Mouse (Mus musculus) activated CD4-positive, CD25-positive, alpha-beta regulatory T cell, adult 4 months (primary cell): ENCODE measurements around the gene Mrto4. TPM values are rescaled to one million over a fixed set of nuclear protein-coding genes. Genes with fewer than 3 reads are reported as not detected.
A peak's percentile ranks its signal among the peaks of the same experiment; 100 is the strongest.

Experiments used
- ATAC-seq: one replicate; pipeline ENCODE4 v1.8.0; 2017
- polyA plus RNA-seq, 2 experiments: library from polyadenylated mRNA; unstranded; fragments of 100-300 nt; shearing (Covaris generic); gene quantifications; one replicate each; pipeline ENCODE4 v1.2.1; 2017

Mrto4 gene
- polyA plus RNA-seq, 2 experiments from 2014 or later, result 39.1 to 56.7 TPM

DNA sequence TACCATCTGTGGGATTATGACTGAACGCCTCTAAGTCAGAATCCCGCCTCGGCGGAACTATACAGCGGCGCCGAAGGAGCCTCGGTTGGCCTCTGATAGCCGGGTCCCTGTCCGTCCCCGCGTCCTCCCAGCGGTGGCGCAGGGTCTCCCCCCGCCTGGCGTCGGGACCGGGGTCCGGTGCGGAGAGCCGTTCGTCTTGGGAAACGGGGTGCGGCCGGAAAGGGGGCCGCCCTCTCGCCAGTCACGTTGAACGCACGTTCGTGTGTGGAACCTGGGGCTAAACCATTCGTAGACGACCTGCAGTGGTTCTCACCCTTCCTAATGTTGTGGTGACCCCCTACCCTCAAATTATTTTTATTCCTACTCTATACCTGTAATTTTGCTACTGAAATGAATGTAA is 14.2 kb downstream of the Mrto4 start:
- ATAC-seq, result no peak

DNA sequence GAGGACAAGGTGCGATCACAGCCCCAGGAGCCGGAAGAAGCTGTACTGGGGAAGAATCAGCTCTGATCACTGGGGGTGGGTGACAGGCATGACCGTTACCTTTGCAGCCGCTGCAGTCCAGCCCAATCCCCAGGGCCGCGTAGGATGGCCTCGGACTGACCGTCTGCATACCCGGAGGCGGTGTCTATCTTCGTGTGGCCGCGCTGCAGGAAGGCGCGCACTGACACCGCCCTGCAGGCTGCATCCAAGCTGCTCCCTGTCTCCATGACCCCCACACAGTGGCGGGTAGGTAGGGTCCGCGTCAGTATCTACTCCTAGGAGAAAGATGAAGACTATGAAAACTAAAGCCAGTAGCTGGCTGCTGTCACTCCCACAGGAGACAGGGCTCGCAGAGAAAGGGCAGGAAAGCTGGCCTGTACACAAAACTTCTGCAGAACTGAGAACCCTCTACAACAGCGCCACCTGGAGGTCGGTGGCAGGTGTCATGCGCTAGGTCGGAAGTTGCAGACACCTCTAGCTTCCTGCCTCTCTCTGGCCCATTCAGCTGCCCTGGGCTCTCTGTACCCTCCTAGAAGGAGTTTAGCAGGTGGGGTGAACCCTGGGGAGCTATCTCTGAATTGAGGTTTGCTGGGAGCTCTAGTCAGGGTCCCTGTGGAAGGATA is 15.4 kb downstream of the Mrto4 start:
- peak; percentile 93 for ATAC-seq

DNA sequence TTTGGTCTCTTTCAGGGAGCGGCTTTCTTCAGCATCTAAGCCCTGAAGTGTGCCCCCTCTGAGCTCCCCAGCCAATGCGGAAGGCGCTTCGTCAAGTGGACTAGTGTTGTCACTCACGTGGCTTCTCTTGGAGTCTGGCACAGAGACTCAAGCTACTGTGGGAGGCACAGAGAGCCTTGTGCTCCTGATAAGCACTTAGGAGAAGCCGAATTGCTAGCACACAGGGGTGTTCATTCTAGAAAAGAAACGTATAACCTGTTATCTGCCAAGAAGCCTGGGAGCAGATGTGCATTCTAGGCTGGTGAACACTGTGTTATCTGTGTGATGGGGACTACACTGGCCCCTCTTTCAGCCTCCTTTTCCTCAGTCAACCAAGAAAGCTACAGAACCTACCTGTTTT is 16.9 kb downstream of the Mrto4 start:
- ATAC-seq, result no peak

DNA sequence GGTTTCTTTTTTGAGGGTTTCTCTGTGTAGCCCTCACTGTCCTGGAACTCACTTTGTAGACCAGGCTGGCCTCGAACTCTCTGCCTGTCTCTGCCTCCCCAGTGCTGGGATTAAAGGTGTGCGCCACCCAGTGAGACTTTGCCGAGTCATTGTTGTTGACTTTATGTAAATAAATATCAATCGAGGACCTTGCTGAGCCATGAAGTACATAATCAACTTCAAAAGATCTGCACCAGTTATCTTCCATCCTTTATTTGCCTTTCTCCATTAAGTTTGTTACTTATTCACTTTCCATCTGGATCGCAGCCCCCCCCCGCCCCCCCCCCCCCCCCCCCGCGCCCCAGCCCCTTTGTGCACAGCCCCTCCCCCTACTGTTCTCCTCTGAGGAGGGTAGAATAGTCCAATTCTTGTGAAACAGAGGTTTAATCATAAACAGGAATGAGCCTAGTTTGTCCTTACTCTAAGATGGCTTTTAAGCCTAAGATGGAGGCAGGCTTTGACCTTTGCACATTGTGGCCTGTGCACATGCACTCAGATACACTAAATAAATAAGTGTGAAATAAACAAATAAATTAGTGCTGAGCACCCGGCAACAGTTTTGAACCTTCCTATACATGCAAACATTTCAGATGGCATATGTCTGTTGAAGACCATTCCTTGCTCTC is 17.6 kb downstream of the Mrto4 start:
- no peak for ATAC-seq

DNA sequence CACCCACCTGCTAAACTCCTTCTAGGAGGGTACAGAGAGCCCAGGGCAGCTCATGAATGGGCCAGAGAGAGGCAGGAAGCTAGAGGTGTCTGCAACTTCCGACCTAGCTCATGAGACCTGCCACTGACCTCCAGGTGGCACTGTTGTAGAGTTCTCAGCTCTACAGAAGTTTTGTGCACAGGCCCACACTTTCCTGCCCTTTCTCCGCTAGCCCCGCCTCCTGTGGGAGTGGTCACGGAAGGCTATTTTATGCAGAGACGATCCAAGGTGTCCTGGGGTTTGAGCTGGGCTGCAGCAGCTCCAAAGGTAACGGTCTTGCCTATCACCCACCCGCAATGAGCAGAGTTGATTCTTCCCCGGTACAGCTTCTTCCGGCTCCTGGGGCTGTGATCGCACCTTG is 21.8 kb downstream of the Mrto4 start:
- peak; percentile 99 for ATAC-seq

DNA sequence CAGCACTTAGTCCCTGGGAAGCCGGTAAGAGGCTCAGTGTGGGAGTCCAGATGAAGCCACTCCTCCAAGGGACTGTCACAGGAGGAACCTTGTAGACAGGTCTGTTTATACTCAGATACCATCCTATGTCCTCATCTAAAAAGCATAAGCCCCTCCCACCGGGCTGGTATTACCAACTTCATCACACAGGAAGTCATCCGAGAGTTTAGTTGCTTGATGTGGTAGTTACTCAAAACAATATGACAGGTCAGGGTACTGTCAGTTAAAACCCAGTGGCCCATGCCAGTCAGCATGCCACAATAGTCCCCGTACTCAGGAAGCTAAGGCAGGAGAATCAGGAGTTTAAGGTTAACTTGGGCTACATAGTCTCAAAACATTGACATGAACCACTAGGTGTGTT is 32.6 kb downstream of the Mrto4 start:
- ATAC-seq, result peak; percentile 81

DNA sequence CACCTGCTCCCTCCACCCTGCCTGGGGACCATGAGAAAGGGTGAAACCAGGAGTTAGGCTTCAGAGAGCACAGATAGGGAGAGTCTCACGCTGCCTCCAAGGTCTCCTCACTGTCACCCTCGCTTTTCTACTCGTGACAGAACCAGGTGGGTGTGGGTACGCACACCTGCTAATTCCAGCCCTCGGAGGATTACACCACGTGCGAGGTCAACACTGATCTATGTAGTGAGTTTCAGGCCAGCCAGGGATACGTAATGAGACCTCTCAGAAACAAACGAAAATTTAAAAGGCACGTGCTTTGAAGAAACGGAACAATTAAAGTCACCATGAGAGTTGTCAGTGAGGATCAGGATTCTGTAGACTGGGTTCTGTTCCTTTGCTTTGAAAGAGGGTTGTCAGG is 33.9 kb downstream of the Mrto4 start:
- no peak for ATAC-seq

DNA sequence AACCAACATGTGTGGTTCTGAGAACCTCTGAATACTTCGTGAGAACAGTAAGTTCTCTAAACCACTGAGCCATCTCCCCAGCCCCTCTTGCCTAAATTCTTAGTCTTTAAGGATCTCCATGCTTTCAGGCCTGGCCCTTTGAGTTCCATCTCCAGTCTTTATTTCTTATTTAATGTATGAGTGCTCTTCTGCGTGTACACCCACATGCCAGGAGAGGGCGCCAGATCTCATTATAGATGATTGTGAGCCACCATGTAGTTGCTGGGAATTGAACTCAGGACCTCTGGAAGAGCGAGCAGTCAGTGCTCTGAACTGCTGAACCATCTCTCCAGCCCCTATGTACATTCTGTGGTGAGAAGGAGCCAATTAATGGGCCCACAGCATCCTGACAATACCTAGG is 39.7 kb downstream of the Mrto4 start:
- ATAC-seq, result no peak

DNA sequence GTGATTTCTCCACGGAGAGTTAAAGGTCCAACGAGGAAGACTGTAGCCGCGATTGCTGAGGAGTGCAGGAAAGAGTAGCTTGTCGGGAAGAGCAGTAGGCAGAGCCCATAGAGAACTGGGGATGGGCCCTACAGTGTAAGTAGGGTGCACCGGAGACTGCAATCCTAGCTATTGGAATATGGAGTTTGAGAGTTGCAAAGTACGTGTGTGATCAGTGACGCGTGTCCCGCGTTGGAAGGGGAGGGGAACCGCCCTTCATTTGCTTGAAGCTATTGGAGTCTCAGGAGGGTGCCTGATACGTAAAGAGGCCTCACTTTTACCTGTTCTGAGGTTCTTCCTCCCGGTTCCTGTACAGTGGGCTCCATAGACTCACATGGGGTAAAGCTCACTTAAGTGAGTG is 40.7 kb downstream of the Mrto4 start:
- ATAC-seq, result no peak

DNA sequence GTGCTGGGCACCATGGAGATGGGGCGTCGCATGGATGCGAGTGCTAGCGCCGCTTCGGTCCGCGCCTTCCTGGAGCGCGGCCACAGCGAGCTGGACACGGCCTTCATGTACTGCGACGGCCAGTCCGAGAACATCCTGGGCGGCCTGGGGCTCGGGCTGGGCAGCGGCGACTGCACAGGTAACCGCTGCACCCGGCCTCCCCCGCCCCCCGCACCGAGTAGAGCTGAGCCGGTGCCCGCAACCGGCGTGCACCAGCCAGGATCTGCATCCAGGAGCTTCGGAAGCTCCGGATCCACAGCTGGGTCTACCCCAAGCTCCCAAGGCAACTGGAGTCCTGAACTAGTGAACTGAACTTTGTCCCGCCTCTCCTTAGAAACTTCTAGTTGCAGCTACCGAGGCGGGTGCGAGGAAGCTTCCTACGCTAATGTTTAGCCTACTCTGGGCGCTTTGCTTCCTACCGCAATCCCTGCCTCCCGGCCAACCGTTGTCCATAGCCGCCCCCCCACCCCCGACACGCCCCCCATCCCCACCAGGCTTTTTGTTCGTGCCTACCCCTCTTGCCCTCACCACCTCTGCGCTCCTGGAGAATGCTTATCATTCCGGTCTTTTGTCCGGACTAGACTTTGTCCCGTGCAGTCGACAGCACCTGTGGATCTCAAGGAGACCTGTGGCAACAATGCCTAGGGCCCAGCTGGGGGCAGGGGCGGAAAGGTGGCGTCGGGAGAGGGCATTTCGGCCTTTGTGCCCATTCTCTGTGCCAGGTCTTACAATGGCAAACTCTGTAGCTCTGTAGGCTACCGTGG is 41.3 kb downstream of the Mrto4 start:
- ATAC-seq, result peak; percentile 48

DNA sequence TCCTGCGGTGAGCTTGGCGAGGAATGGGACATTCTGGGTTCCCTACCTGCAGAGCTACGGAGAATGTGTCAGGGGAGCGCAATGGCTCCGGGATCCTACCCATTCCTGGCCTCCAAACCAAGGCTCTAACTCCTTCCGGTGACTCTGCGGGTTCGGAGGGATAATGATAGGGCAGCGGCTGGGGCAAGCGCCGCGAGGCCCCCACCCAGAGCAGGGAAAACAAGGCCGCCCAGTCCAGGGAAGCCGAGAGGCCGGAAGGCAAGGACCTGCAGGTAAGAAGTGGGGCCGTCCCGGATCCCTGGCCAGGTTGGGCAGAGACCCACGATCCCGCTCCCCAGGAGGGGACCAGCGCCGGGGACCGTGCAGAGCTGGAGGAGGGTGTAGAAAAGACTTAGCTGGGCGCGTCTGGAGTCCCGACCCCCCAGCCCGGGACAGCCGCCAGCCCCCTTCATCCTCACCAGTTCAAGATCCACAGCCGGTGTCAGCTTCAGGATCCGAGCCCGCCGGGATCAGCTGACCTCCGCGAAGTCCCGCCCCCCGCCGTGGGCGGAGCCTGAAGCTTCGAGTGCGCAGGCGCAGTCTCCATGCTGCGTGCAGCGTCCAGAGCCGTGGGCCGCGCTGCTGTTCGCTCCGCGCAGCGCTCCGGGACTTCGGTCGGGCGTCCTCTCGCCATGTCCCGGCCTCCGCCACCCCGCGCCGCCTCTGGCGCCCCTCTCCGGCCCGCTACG is 42.0 kb downstream of the Mrto4 start, which contains the start of the genes Pqlc2 and Akr7a5:
Pqlc2 (minus strand) TSS at position 538 of the 728 bp plus-strand sequence.
Akr7a5 (plus strand) TSS at position 574 of the 728 bp plus-strand sequence.
- ATAC-seq, result peak; percentile 87

DNA sequence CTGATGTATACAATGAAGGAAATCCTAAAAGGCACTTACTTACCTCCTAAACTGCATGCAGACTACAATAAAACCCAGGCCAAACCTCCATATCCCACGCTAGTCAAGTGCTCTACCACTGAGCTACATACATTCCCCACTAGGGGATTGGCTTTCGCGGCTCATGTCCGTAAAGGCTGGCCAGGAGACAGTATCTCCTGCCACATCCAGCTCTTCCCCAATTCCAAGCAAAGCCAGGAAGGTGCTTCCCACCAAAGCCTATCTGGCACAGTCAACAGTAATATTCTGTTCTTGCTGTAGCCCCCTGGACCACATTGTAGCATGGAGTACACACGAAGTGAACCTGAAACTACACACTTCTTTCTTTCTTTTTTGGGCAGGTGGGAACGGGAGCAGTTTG is 42.7 kb downstream of the Mrto4 start:
- no peak for ATAC-seq

DNA sequence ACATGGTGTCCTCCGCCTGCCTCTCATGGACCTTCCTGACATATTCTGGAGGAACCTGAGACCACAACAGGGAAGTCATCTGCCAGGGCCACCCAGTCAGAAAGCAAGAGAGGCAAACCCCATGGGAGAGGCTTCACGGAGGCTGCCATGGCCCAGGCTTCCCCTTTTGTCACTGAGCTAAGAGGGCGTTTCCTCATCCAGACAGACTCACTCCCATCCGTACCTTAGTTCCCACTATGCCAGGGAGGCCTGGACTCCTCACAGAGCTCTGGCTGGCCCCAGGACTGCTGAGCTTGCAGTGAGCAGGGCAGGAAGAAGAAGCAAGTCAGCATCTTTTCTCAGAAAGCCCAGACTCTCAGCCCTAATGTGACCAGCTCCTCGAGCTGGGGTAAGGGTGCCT is 44.5 kb downstream of the Mrto4 start:
- no peak for ATAC-seq

DNA sequence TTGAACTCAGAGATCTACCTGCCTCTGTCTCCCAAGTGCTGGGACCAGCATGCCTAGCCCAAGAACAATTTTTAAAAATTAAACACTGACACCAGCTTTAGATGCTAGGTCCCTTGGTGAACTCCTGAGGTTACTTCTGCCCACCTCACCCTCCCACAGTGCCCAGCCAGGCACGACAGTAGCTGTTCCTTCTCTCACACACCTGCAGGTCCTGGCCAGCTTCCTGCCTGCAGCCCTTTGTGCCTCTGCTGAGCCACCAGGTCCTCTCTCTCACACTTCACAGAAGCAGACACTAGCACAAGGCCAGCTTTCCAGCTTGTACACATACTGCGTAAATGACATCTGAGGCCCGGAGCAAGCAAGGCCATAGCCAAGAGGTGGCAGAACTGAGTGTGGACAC is 46.9 kb downstream of the Mrto4 start:
- ATAC-seq, result no peak

DNA sequence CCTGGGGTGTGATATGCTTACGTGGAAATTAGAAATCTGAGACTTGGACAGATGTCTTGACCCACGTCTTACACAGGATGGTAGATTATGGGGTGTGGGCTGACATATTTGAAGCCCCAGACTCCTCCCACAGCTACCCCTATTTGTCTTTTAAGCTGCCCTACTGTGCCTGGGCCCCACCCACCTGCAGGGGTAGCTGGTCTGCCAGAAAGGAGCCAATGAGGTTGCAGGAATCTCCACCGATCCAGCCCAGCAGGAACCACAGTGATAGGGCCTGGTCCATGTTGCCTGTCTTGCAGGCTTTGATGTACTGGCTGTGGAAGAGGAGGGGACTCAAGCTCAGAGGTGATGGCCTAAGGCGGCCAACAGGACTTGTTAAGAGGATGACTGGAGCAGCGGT is 50.1 kb downstream of the Mrto4 start:
- no peak for ATAC-seq

DNA sequence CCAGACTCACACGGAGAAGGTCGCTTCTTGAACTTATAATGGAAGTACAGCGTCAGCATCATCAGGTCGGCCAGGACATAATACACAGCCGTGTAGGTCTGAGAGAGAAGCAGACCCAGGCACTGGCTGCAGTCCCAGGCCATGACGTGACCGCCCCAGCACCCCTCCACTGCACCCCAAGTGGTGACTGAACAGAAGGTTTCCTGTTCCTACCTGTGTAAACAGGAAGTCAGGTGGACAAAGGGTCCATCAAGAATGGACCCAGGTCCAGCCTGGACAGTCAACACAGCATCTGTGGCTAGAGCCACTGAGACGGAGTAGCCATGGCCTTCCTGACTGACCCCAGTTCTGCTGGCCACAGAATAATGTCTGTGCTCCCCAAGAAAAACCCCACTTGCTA is 50.6 kb downstream of the Mrto4 start:
- ATAC-seq, result no peak

DNA sequence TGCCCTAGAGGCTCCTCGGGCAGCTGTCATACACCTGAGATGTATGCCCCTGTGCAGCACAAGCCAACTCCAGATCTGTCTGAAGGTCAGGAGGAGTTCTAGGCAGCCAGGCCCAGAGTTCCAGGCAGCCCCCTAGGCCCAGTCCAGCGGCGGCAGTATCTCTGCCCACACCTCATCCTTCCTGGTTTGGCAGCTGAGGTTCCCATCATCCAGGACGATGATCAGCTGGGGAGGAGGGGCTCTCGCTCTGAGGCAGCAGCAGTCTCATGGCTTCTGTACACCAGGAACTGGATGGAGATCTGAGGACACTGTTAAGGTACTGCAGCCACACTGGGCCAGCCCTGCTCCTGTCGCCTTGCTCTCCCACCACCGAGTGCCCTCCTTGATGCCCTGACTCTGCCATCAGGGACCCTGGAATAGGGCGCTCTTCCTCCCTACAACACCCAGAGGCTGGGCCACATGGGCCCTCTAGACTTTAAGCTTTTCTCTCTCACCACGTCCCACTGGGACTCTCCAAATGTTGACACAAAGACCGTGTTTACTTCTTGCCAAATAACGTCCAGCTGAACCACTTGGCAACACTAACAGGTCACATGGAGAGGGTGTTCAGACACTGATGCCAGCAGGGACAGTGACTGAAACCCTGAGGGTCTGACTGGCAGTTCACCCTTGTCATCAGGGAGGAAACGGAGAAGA is 53.6 kb downstream of the Mrto4 start:
- ATAC-seq, result no peak

DNA sequence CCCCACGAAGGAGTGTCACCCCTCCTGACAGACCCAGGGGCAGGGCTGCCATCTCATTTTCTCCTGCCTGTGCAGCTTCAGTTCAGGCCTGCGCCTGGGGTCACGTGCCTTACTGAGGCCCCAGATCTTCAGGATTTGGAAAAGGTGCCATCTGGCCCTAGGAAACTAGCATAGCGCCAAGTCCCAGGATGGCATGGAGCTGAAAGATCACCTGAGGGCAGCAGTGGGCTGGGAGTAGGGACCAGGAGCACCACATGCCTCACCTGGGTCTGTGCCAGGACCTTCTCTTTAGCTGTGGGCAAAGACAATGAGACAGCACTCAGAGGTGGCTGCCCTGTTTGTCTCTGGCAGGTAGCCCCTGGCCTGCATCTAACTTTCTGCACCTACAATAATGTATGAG is 54.8 kb downstream of the Mrto4 start:
- no peak for ATAC-seq
